Mouse (Mus musculus) bone marrow, adult 2 months (tissue): ENCODE results near the gene Cenps.

ENCODE experiments used
- CTCF ChIP-seq: fragments of 200-500 bp; IDR thresholded peaks from 2 replicates; pipeline ENCODE4 v1.5.1; 2011; ENCODE audit warnings: low read length, control low read depth; ENCODE audit not compliant: control insufficient read depth, insufficient read depth
- POLR2A ChIP-seq: fragments of 200-500 bp; IDR thresholded peaks from 2 replicates; pipeline ENCODE4 v1.6.1; 2011; ENCODE audit warnings: low read depth, mild to moderate bottlenecking, control low read depth, low read length, borderline replicate concordance; ENCODE audit not compliant: control insufficient read depth

DNA sequence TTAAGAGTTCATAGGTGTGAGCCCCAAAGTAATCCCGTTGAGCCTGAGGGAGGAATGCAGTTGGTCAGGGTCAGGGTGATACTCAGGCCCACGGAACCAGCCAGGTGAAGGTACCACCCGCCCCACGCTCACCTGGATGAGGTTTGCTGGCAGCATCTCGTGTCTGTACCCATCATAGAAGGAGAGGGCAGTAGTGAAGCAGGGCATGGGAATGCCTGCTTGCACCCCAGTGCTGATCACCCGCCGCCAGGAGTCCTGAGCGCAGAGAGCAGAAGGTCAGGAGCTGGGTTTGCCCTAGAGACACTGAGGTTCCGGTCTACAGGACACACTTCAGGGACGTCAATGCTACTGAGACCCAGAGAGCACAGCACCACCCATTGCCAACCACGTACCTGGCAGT is 13.3 kb upstream of the Cenps start:
- TF ChIP-seq CTCF (no peak), POLR2A (no peak)
